Mouse (Mus musculus): ENCODE measurements around the gene Slc27a1. TPM values are rescaled to one million over a fixed set of nuclear protein-coding genes. Genes with fewer than 3 reads are reported as not detected.

The Slc27a1 gene
- total RNA-seq, 2 experiments from 2014 or later, result 110 to 111 TPM

- DNase-seq (ENCODE audit: low spot score in 2 of 2), result no peak
Measured at GRCm38 (mm10) chr8:71554001-71554400, 14.7 kb upstream of the Slc27a1 start.

DNA sequence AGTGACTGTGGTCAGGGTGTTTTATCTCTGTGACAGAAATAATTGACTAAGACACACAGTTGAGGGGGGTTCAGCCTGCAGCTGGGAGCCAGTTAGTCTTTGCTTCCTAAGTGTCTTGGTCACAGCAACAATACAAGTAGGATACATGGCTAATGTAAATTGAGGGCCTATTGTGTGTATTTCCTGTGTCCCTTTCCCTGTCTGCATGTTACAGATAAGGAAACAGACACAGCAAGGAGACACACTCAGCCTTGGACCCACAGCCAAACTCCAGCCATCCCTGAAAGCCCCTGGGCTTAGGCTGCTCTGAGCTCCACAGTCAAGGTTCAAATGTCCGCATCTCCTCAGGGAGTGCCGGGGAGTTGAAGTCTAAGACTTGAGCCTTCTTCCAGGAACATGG lies 14.0 kb upstream of the Slc27a1 start:
- no peak for DNase-seq (ENCODE audit: low spot score in 2 of 2)

- no peak for DNase-seq (ENCODE audit: low spot score in 2 of 2)
Measured at GRCm38 (mm10) chr8:71558071-71558957, 10.4 kb upstream of the Slc27a1 start, which contains the start of gene Tmem221. Tmem221 (minus strand) TSS chr8:71558871.

GRCm38 (mm10) chr8:71558958-71559690 lies 9.6 kb upstream of the Slc27a1 start:
- DNase-seq (ENCODE audit: low spot score in 2 of 2), result peak in 1 of 2 experiments; percentile 52

DNA sequence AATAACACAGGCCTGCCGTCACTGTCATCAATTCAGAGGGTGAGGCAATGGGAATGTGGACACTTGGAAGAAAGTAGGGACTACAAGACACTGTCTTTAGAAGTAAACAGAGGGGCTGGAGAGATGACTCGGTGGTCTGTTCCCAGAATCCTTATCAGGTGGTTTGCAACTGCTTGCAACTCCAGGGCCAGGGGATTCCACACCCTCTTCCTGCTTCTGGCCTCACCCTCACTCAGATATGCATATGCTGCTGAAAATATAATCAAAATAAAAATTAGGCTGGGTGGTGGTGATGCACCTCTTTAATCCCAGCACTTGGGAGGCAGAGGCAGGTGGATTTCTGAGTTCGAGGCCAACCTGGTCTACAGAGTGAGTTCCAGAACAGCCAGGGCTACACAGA lies 8.6 kb upstream of the Slc27a1 start:
- DNase-seq (ENCODE audit: low spot score in 2 of 2), result no peak

GRCm38 (mm10) chr8:71560765-71561164 lies 7.9 kb upstream of the Slc27a1 start:
- no peak for DNase-seq (ENCODE audit: low spot score in 2 of 2)

- no peak for DNase-seq (ENCODE audit: low spot score in 2 of 2)
Measured at GRCm38 (mm10) chr8:71561401-71561800, 7.3 kb upstream of the Slc27a1 start.

DNA sequence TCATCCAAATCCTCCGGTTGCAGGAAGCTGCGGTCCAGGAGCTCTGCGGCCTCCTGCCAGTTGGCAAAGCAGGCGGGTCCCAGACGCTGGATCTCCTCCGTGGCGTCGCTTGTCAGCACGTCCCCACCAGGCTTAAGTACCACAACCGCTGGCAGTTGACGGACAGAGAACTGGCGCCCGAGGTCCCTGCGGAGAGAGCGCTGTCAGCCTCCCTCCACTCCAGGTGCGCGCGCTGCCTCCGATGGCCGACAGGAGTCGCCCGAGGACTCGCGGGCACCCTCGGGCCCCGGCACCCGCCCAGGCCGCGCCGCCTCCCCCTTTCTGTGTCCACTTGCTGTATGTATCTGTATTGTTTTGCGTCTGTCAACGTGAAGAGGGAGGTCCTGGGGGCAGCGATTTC lies 5.9 kb upstream of the Slc27a1 start:
- DNase-seq (ENCODE audit: low spot score in 2 of 2), result peak; percentile 71 to 79

DNA sequence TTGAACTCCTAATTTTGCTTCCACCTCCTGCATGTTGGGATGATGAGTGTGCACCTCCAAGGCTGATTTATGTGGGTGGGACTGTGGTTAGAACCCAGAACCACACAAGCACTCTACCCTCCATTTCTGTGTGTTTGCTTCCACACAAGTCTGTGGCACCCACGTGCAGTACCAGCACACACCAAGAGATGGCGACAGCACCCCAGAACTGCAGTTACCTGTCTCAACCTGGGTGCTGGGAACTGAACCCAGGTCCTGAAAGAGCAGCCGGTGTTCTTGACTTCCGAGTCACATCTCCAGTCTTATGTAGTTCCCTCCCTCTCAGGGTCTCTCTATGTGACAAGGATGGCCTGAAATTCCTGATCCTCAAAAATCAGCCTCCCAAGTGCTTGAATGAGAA lies 4.7 kb upstream of the Slc27a1 start:
- no peak for DNase-seq (ENCODE audit: low spot score in 2 of 2)

GRCm38 (mm10) chr8:71566501-71566900 lies 2.2 kb upstream of the Slc27a1 start, which contains the start of gene Nxnl1:
Nxnl1 (minus strand) TSS chr8:71566601.
- no peak for DNase-seq (ENCODE audit: low spot score in 2 of 2)

GRCm38 (mm10) chr8:71567587-71567986 lies 1.1 kb upstream of the Slc27a1 start:
- DNase-seq (ENCODE audit: low spot score in 2 of 2), result no peak

GRCm38 (mm10) chr8:71568941-71569340 lies 259 bp downstream of the Slc27a1 start:
- DNase-seq (ENCODE audit: low spot score in 2 of 2), result no peak

GRCm38 (mm10) chr8:71569366-71570290 lies 946 bp downstream of the Slc27a1 start:
- peak; percentile 50 to 77 for DNase-seq (ENCODE audit: low spot score in 2 of 2)

- DNase-seq (ENCODE audit: low spot score in 2 of 2), result peak; percentile 74 to 84
Measured at GRCm38 (mm10) chr8:71570291-71570954, 1.7 kb downstream of the Slc27a1 start.

GRCm38 (mm10) chr8:71572077-71572476 lies 3.4 kb downstream of the Slc27a1 start:
- no peak for DNase-seq (ENCODE audit: low spot score in 2 of 2)

- DNase-seq (ENCODE audit: low spot score in 2 of 2), result no peak
Measured at GRCm38 (mm10) chr8:71572847-71573633, 4.4 kb downstream of the Slc27a1 start.

- no peak for DNase-seq (ENCODE audit: low spot score in 2 of 2)
Measured at GRCm38 (mm10) chr8:71574426-71574825, 5.7 kb downstream of the Slc27a1 start.

DNA sequence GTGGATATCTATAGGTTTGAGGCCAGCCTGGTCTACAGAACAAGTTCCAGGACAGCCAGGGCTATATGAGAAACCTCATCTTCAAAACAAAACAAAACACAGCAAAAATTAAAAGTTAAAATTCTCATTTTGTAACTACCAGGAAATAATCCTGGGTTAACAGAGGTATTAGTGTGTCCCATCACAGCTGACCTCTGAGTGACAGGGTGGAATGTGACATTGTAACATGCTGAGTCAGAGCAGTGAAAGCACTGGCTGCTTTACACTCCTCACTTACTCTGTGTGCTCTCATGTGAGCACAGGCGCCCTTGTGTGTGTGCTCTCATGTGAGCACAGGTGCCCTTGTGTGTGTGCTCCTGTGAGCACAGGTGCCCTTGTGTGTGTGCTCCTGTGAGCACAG lies 6.3 kb downstream of the Slc27a1 start:
- no peak for DNase-seq (ENCODE audit: low spot score in 2 of 2)

GRCm38 (mm10) chr8:71577856-71578387 lies 9.2 kb downstream of the Slc27a1 start:
- DNase-seq (ENCODE audit: low spot score in 2 of 2), result no peak
